Mouse (Mus musculus) lung, postnatal 0 days (tissue): ENCODE results near the gene Hemgn. TPM values are rescaled to one million over a fixed set of nuclear protein-coding genes. Genes with fewer than 3 reads are reported as not detected.

Source experiments
- ATAC-seq: fragments of 200-750 bp; cut with Nextera tagmentation; 2 replicates; pipeline ENCODE4 v1.8.0; 2017; ENCODE audit warnings: moderate library complexity
- DNase-seq: peaks from one replicate; pipeline ENCODE4 v3.0.0-alpha.2; 2016; ENCODE audit warnings: low spot score
- H3K27ac ChIP-seq: fragments of 300-500 bp; sonication (generic); 2 replicates; pipeline ENCODE4 v1.5.1; 2014; ENCODE audit warnings: antibody characterized with exemption, mild to moderate bottlenecking, low read length, mixed read lengths
- H3K27me3 ChIP-seq: fragments of 300-500 bp; sonication (generic); replicated peaks from 2 replicates; pipeline ENCODE4 v1.6.1; 2014; ENCODE audit warnings: low read length, mixed read lengths; ENCODE audit not compliant: insufficient read depth
- H3K36me3 ChIP-seq: fragments of 300-500 bp; sonication (generic); 2 replicates; pipeline ENCODE4 v1.6.1; 2014; ENCODE audit warnings: low read length, mixed read lengths; ENCODE audit not compliant: insufficient read depth
- H3K4me1 ChIP-seq: fragments of 300-500 bp; sonication (generic); 2 replicates; pipeline ENCODE4 v1.6.1; 2014; ENCODE audit warnings: antibody characterized with exemption, low read depth, low read length, mixed read lengths; ENCODE audit not compliant: insufficient read depth
- H3K4me2 ChIP-seq: fragments of 300-500 bp; sonication (generic); replicated peaks from 2 replicates; pipeline ENCODE4 v1.6.1; 2014; ENCODE audit warnings: low read depth, mild to moderate bottlenecking, low read length, moderate library complexity, mixed read lengths
- H3K4me3 ChIP-seq: fragments of 300-500 bp; sonication (generic); 2 replicates; pipeline ENCODE4 v1.5.1; 2014; ENCODE audit warnings: low read depth, low read length
- H3K9ac ChIP-seq: fragments of 300-500 bp; sonication (generic); replicated peaks from 2 replicates; pipeline ENCODE4 v1.6.1; 2014; ENCODE audit warnings: low read depth, mild to moderate bottlenecking
- H3K9me3 ChIP-seq: fragments of 300-500 bp; sonication (generic); 2 replicates; pipeline ENCODE4 v1.6.1; 2016; ENCODE audit warnings: low read length, mixed read lengths
- CTCF ChIP-seq: IDR thresholded peaks from 2 replicates; pipeline ENCODE4 v1.5.1; 2016; ENCODE audit warnings: antibody characterized with exemption, mild to moderate bottlenecking
- EP300 ChIP-seq: IDR thresholded peaks from 2 replicates; pipeline ENCODE4 v1.6.1; 2016; ENCODE audit warnings: antibody characterized with exemption, mild to moderate bottlenecking, control low read depth
- WGBS: fragments of 180-500 bp; shearing (Covaris S2); extraction: QIAGEN DNeasy Blood & Tissue Kit; methylation state at CpG from one replicate; pipeline ENCODE4 v1.1.7; 2014; 5-methylcytosine and 5-hydroxymethylcytosine counted together
- polyA plus RNA-seq: library from polyadenylated mRNA; unstranded; fragments of >200 nt; fragmentation: Nextera tagmentation; extraction: Ambion mirVana; gene quantifications from 2 replicates; pipeline ENCODE4 v1.2.1, GENCODE M21; 2015

Hemgn gene
- polyA plus RNA-seq, 1 experiment from 2014 or later, result 1.0 TPM

- 50% methylated on average over 6 of the region's 6 CpGs for WGBS
- Histone ChIP-seq H3K36me3 (no peaks in the 10 kb centered on the region), H3K27ac (no peak overlapping the region), H3K27me3 (no peaks in the 10 kb centered on the region), H3K4me2 (no peak overlapping the region), H3K4me3 (no peak overlapping the region), H3K4me1 (no peaks in the 10 kb centered on the region), H3K9me3 (no peaks in the 10 kb centered on the region), H3K9ac (no peak overlapping the region)
- ATAC-seq (no peak), DNase-seq (no peak)
- TF ChIP-seq CTCF, result no peak
- no peak for TF ChIP-seq EP300
Observed at GRCm38 (mm10) chr4:46404042-46404795, 9.1 kb downstream of the Hemgn start.

GRCm38 (mm10) chr4:46398839-46399238, 14.5 kb downstream of the Hemgn start:
- no peaks in the 10 kb centered on the region for H3K27me3 ChIP-seq
- no peak for TF ChIP-seq EP300
- TF ChIP-seq CTCF, result no peak
- H3K9ac ChIP-seq, result no peak overlapping the region
- H3K36me3 ChIP-seq, result no peaks in the 10 kb centered on the region
- DNase-seq (no peak), ATAC-seq (no peak)
- H3K27ac ChIP-seq, result no peak overlapping the region
- H3K9me3 ChIP-seq, result no peaks in the 10 kb centered on the region
- no peak overlapping the region for H3K4me2 ChIP-seq
- 75% methylated on average over 4 of the region's 4 CpGs for WGBS
- no peak overlapping the region for H3K4me3 ChIP-seq
- no peaks in the 10 kb centered on the region for H3K4me1 ChIP-seq

- Histone ChIP-seq H3K4me1 (no peaks in the 10 kb centered on the region), H3K4me3 (no peak overlapping the region), H3K9ac (no peak overlapping the region), H3K4me2 (peak overlapping the region; percentile 32), H3K27ac (no peak overlapping the region), H3K9me3 (no peaks in the 10 kb centered on the region), H3K36me3 (no peaks in the 10 kb centered on the region), H3K27me3 (no peaks in the 10 kb centered on the region)
- TF ChIP-seq EP300 (no peak), CTCF (no peak)
- ATAC-seq, result peak; percentile 61
- peak; percentile 48 for DNase-seq
- WGBS, result 27% methylated on average over 5 of the region's 5 CpGs
Observed at GRCm38 (mm10) chr4:46395736-46396135, 17.6 kb downstream of the Hemgn start.

GRCm38 (mm10) chr4:46394388-46394787, 18.9 kb downstream of the Hemgn start:
- TF ChIP-seq EP300 (no peak), CTCF (no peak)
- ATAC-seq, result no peak
- H3K27ac ChIP-seq, result no peak overlapping the region
- no peak overlapping the region for H3K4me3 ChIP-seq
- H3K4me1 ChIP-seq, result no peaks in the 10 kb centered on the region
- H3K9ac ChIP-seq, result no peak overlapping the region
- DNase-seq, result no peak
- no peaks in the 10 kb centered on the region for H3K36me3 ChIP-seq
- H3K4me2 ChIP-seq, result no peak overlapping the region
- 84% methylated on average over 2 of the region's 2 CpGs for WGBS
- no peaks in the 10 kb centered on the region for H3K9me3 ChIP-seq
- H3K27me3 ChIP-seq, result no peaks in the 10 kb centered on the region

GRCm38 (mm10) chr4:46390390-46390970, 22.8 kb downstream of the Hemgn start:
- DNase-seq, result peak; percentile 89
- 25% methylated on average over 9 of the region's 9 CpGs for WGBS
- peak overlapping the region; percentile 69 for H3K4me2 ChIP-seq
- no peak overlapping the region for H3K9ac ChIP-seq
- no peak for TF ChIP-seq EP300
- peak; percentile 92 for TF ChIP-seq CTCF
- H3K36me3 ChIP-seq, result no peaks in the 10 kb centered on the region; the same call in 1 of the 2 replicates
- H3K27ac ChIP-seq, result no peak overlapping the region
- H3K4me3 ChIP-seq, result peak overlapping the region; percentile 64
- H3K27me3 ChIP-seq, result no peaks in the 10 kb centered on the region
- H3K4me1 ChIP-seq, result no peaks in the 10 kb centered on the region
- no peaks in the 10 kb centered on the region for H3K9me3 ChIP-seq
- ATAC-seq, result peak; percentile 27; the same call in 1 of the 2 replicates

GRCm38 (mm10) chr4:46389612-46390341, 23.5 kb downstream of the Hemgn start:
- Histone ChIP-seq H3K4me3 (peak overlapping the region; percentile 64), H3K27ac (peak overlapping the region; percentile 90), H3K4me1 (no peaks in the 10 kb centered on the region), H3K9ac (peak overlapping the region; percentile 51), H3K27me3 (no peaks in the 10 kb centered on the region), H3K4me2 (peak overlapping the region; percentile 69), H3K9me3 (no peaks in the 10 kb centered on the region), H3K36me3 (no peaks in the 10 kb centered on the region; the same call in 1 of the 2 replicates)
- TF ChIP-seq CTCF, result peak; percentile 12; the same call in 1 of the 2 replicates
- TF ChIP-seq EP300, result peak; percentile 35; the same call in 1 of the 2 replicates
- 2% methylated on average over 24 of the region's 24 CpGs for WGBS
- no peak for ATAC-seq
- peak; percentile 56 for DNase-seq
